Mouse (Mus musculus) hindbrain, embryonic 12.5 days (tissue): ENCODE data around the gene Acp4. TPM values are rescaled to one million over a fixed set of nuclear protein-coding genes. Genes with fewer than 3 reads are reported as not detected.

Experiments
- ATAC-seq: fragments of 200-750 bp; cut with Nextera tagmentation; 2 replicates; pipeline ENCODE4 v1.8.0; 2017; ENCODE audit warnings: moderate TSS enrichment; ENCODE audit not compliant: low FRiP score
- H3K27ac ChIP-seq: fragments of 300-500 bp; sonication (generic); 2 replicates; pipeline ENCODE4 v1.5.1; 2016; ENCODE audit warnings: mild to moderate bottlenecking
- H3K27me3 ChIP-seq: fragments of 300-500 bp; sonication (generic); 2 replicates; pipeline ENCODE4 v1.6.1; 2016; ENCODE audit warnings: mild to moderate bottlenecking
- H3K36me3 ChIP-seq: fragments of 300-500 bp; sonication (generic); 2 replicates; pipeline ENCODE4 v1.6.1; 2016; ENCODE audit warnings: mild to moderate bottlenecking
- H3K4me1 ChIP-seq: fragments of 300-500 bp; sonication (generic); 2 replicates; pipeline ENCODE4 v1.6.1; 2016
- H3K4me2 ChIP-seq: fragments of 300-500 bp; sonication (generic); replicated peaks from 2 replicates; pipeline ENCODE4 v1.6.1; 2016; ENCODE audit warnings: mild to moderate bottlenecking
- H3K4me3 ChIP-seq: fragments of 300-500 bp; sonication (generic); 2 replicates; pipeline ENCODE4 v1.5.1; 2016; ENCODE audit warnings: mild to moderate bottlenecking
- H3K9ac ChIP-seq: fragments of 300-500 bp; sonication (generic); 2 replicates; pipeline ENCODE4 v1.6.1; 2016; ENCODE audit warnings: mild to moderate bottlenecking, moderate library complexity
- H3K9me3 ChIP-seq: fragments of 300-500 bp; sonication (generic); replicated peaks from 2 replicates; pipeline ENCODE4 v1.6.1; 2016; ENCODE audit warnings: mild to moderate bottlenecking
- WGBS: fragments of 180-500 bp; shearing (Covaris S2); methylation state at CpG from one replicate; pipeline ENCODE4 v1.1.7; 2016; 5-methylcytosine and 5-hydroxymethylcytosine counted together
- polyA plus RNA-seq: library from polyadenylated mRNA; unstranded; fragments of >200 nt; fragmentation: Nextera tagmentation; extraction: Ambion mirVana; gene quantifications from 2 replicates; pipeline ENCODE4 v1.2.1, GENCODE M21; 2016

Acp4 gene
- polyA plus RNA-seq, 1 experiment from 2014 or later, result not detected

- H3K27me3 ChIP-seq, result peaks cover 2% of the 10 kb centered on the region
- no peak for ATAC-seq
- no peaks in the 10 kb centered on the region for H3K36me3 ChIP-seq
- H3K4me1 ChIP-seq, result no peaks in the 10 kb centered on the region
- H3K27ac ChIP-seq, result no peak overlapping the region
- no peak overlapping the region for H3K9ac ChIP-seq
- no peaks in the 10 kb centered on the region for H3K9me3 ChIP-seq
- no peak overlapping the region for H3K4me3 ChIP-seq
- no peak overlapping the region for H3K4me2 ChIP-seq
- 57% methylated on average over 1 of the region's 1 CpGs for WGBS
These were observed 23.8 kb upstream of the Acp4 start for GRCm38 (mm10) chr7:44280959-44281358.

- no peak overlapping the region for H3K9ac ChIP-seq
- H3K27ac ChIP-seq, result no peak overlapping the region
- no peaks in the 10 kb centered on the region for H3K9me3 ChIP-seq
- H3K36me3 ChIP-seq, result no peaks in the 10 kb centered on the region
- no peak overlapping the region for H3K4me2 ChIP-seq
- no peaks in the 10 kb centered on the region for H3K4me1 ChIP-seq
- 49% methylated on average over 2 of the region's 2 CpGs for WGBS
- ATAC-seq, result no peak
- no peak overlapping the region for H3K4me3 ChIP-seq
- H3K27me3 ChIP-seq, result peaks cover 18% of the 10 kb centered on the region
These were observed 20.1 kb upstream of the Acp4 start for GRCm38 (mm10) chr7:44277250-44277622.

GRCm38 (mm10) chr7:44276461-44277249, 19.5 kb upstream of the Acp4 start:
- no peak overlapping the region for H3K27ac ChIP-seq
- no peak overlapping the region for H3K9ac ChIP-seq
- H3K4me2 ChIP-seq, result no peak overlapping the region
- H3K36me3 ChIP-seq, result no peaks in the 10 kb centered on the region
- 66% methylated on average over 10 of the region's 10 CpGs for WGBS
- no peaks in the 10 kb centered on the region for H3K4me1 ChIP-seq
- no peaks in the 10 kb centered on the region for H3K9me3 ChIP-seq
- ATAC-seq, result no peak
- no peak overlapping the region for H3K4me3 ChIP-seq
- peaks cover 18% of the 10 kb centered on the region for H3K27me3 ChIP-seq

GRCm38 (mm10) chr7:44275546-44275945, 18.4 kb upstream of the Acp4 start:
- no peak for ATAC-seq
- Histone ChIP-seq H3K4me1 (no peaks in the 10 kb centered on the region), H3K27ac (no peak overlapping the region), H3K27me3 (peaks cover 18% of the 10 kb centered on the region), H3K4me2 (no peak overlapping the region), H3K36me3 (no peaks in the 10 kb centered on the region), H3K9ac (no peak overlapping the region), H3K9me3 (no peaks in the 10 kb centered on the region), H3K4me3 (no peak overlapping the region)
- WGBS, result 76% methylated on average over 3 of the region's 3 CpGs

DNA sequence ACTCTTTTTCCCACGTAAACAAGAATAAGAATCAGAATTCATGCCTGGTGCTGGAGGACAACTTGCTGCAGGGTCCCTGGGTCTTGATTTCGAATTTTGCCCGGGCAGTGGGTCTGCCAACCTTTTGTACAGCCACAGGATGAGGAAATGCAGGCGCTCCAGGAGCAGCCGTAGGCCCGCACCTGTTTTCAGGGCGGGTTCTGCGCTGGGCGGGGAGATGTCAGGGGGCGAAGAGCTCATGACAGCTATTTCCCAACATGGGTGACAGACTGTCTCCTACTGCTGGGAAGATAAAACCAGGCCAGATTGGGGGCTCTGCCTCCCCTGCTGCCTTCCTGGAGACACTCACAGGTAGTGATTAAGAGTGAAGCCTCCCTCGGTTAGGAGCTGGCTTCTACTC, 16.9 kb upstream of the Acp4 start:
- Histone ChIP-seq H3K4me3 (no peak overlapping the region), H3K9me3 (no peaks in the 10 kb centered on the region), H3K27ac (no peak overlapping the region), H3K36me3 (no peaks in the 10 kb centered on the region), H3K4me2 (no peak overlapping the region), H3K27me3 (peaks cover 18% of the 10 kb centered on the region), H3K9ac (no peak overlapping the region), H3K4me1 (no peaks in the 10 kb centered on the region)
- WGBS, result 35% methylated on average over 11 of the region's 11 CpGs
- ATAC-seq, result no peak

DNA sequence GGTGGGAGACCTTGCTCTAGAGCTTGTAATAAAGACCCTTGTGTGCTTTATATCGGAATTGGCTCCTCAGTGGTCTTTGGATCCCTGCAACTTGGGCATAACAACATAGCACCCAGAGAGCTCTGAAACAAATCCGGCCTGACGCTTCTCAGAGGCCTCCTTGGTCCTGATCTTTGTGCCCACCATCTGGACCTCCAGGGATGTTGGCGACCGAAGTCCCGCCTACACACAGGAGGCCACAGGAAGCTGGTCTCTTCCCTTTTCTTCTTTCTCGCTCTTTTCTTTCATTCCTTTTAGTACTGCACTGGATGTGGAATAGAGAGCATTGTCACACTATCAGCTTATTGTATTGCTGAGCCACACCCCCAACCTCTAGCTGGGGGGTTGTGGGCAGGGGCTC, 16.3 kb upstream of the Acp4 start:
- H3K9me3 ChIP-seq, result no peaks in the 10 kb centered on the region
- H3K27me3 ChIP-seq, result peaks cover 19% of the 10 kb centered on the region
- 57% methylated on average over 7 of the region's 7 CpGs for WGBS

DNA sequence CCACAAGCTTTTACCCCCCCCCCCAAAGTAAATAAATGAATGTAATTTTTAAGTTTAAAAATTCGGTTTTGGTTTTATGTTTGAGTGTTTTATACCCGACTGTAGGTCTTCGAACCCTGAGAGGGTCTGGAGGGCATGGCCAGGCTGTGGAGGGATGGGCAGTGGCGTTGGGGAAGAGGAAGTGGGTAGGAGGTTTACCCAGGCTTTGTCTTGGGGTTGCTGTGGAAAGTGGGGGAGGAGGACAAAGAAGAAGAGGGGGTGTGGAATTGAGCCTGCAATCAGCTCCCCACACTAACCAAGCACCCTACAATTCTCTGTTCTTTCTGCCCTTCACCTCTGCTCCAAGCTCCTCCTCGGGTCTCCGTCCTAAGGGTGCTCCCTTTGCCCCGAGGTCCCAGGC, 15.4 kb upstream of the Acp4 start:
- no peaks in the 10 kb centered on the region for H3K4me1 ChIP-seq

More for the DNA sequence above, 16.3 kb upstream of the Acp4 start:
- no peak overlapping the region for H3K4me3 ChIP-seq
- no peak for ATAC-seq
- H3K9ac ChIP-seq, result no peak overlapping the region
- no peak overlapping the region for H3K27ac ChIP-seq
- H3K4me2 ChIP-seq, result no peak overlapping the region
- H3K4me1 ChIP-seq, result no peaks in the 10 kb centered on the region
- H3K36me3 ChIP-seq, result no peaks in the 10 kb centered on the region

GRCm38 (mm10) chr7:44271309-44271708, 14.1 kb upstream of the Acp4 start:
- no peaks in the 10 kb centered on the region for H3K36me3 ChIP-seq
- 78% methylated on average over 2 of the region's 2 CpGs for WGBS
- H3K4me3 ChIP-seq, result no peak overlapping the region
- no peak overlapping the region for H3K9ac ChIP-seq
- H3K9me3 ChIP-seq, result no peaks in the 10 kb centered on the region
- ATAC-seq, result no peak
- no peak overlapping the region for H3K27ac ChIP-seq
- H3K27me3 ChIP-seq, result peaks cover 32% of the 10 kb centered on the region
- no peak overlapping the region for H3K4me2 ChIP-seq
- H3K4me1 ChIP-seq, result no peaks in the 10 kb centered on the region

More for the DNA sequence above, 15.4 kb upstream of the Acp4 start:
- H3K27ac ChIP-seq, result no peak overlapping the region
- peaks cover 28% of the 10 kb centered on the region for H3K27me3 ChIP-seq
- 88% methylated on average over 7 of the region's 7 CpGs for WGBS
- no peak for ATAC-seq
- H3K36me3 ChIP-seq, result no peaks in the 10 kb centered on the region
- no peak overlapping the region for H3K4me3 ChIP-seq
- no peak overlapping the region for H3K4me2 ChIP-seq
- no peaks in the 10 kb centered on the region for H3K9me3 ChIP-seq
- H3K9ac ChIP-seq, result no peak overlapping the region

DNA sequence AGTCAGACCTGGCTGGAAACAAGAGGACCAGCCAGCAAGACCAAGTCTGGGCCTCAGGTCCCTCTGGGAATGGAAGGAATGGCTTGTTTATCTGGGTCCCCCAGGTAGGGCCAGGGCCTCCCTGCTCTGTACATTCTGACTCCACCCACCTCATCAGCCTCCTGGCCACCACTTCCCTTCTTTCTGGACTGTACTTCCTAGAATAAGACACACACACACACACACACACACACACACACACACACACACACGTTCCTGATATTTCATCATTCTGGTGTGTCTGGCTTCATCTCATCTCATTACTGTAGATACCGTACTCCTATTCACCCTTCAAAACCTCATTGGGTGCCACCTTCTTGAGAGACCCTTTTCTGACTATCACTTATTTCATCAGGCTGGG, 12.2 kb upstream of the Acp4 start:
- H3K27me3 ChIP-seq, result peaks cover 27% of the 10 kb centered on the region
- 82% methylated on average over 2 of the region's 2 CpGs for WGBS
- no peak overlapping the region for H3K27ac ChIP-seq
- H3K9ac ChIP-seq, result no peak overlapping the region
- H3K9me3 ChIP-seq, result no peaks in the 10 kb centered on the region
- no peaks in the 10 kb centered on the region for H3K36me3 ChIP-seq
- no peak overlapping the region for H3K4me3 ChIP-seq
- H3K4me1 ChIP-seq, result no peaks in the 10 kb centered on the region
- no peak for ATAC-seq
- no peak overlapping the region for H3K4me2 ChIP-seq

GRCm38 (mm10) chr7:44268117-44268516, 10.9 kb upstream of the Acp4 start:
- H3K27ac ChIP-seq, result no peak overlapping the region
- H3K9ac ChIP-seq, result no peak overlapping the region
- WGBS, result 85% methylated on average over 11 of the region's 11 CpGs
- H3K4me2 ChIP-seq, result no peak overlapping the region
- ATAC-seq, result no peak
- H3K36me3 ChIP-seq, result no peaks in the 10 kb centered on the region
- H3K4me3 ChIP-seq, result no peak overlapping the region
- H3K9me3 ChIP-seq, result no peaks in the 10 kb centered on the region
- H3K27me3 ChIP-seq, result peaks cover 20% of the 10 kb centered on the region
- peaks cover 3% of the 10 kb centered on the region; the same call in 1 of the 2 replicates for H3K4me1 ChIP-seq

DNA sequence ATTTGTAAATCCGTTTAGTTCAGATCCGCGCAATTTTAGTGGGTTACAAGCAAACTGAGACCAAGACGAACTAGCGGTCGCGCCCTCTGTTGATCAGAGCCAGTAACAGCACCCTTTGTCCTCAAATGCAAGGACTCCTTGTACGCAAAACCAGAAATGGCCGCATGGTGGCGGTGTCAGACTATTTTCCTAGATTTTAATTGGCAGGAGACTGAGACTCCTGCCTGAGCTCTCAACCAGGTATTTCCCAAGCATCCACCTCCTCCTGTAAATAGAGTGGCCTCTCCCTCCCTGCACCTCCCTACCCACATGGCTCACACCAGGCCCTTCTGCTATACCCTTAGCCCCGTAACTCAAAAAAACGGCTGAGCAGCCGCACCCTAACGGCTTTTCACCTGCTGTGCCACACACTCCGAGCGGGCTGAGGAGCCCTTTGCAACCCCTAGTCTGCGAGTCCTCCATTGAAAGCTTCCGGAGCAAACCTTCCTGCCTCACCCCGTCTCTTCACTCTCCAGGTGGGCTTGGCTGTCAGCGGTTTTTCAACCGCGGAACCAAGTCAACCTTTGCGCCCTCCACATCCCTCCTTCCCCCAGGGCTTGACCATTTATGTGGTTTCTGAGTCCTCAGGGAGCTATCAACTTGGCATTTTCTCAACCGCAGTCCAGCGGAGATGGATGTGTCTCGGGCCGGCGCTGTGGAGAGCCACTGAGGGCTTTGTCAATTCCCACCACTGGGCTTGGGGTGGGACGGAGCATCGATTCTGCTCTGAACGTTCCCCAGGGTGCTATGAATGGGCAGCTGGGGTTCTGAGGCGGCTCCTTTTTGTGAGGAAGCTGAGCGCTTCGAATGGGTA, 5.8 kb upstream of the Acp4 start:
- peak overlapping the region; percentile 57; the same call in 1 of the 2 replicates for H3K27ac ChIP-seq

GRCm38 (mm10) chr7:44261147-44261546, 4.0 kb upstream of the Acp4 start, which contains the start of gene Gm15517:
TSS of gene Gm15517 (plus strand) at chr7:44261447.
- H3K4me1 ChIP-seq, result peaks cover 5% of the 10 kb centered on the region; the same call in 1 of the 2 replicates
- no peak within 1 kb of the TSS for H3K27ac ChIP-seq
- H3K36me3 ChIP-seq, result no peaks in the 10 kb centered on the region
- H3K27me3 ChIP-seq, result peaks cover 19% of the 10 kb centered on the region
- ATAC-seq, result 0 out of 2 replicates have a peak, but pooled peaks have one; percentile 5
- H3K9ac ChIP-seq, result no peak within 1 kb of the TSS
- no peak within 1 kb of the TSS for H3K4me3 ChIP-seq
- 54% methylated on average over 5 of the region's 5 CpGs for WGBS
- H3K9me3 ChIP-seq, result no peaks in the 10 kb centered on the region
- H3K4me2 ChIP-seq, result no peak within 1 kb of the TSS

More for the DNA sequence above, 5.8 kb upstream of the Acp4 start:
- Histone ChIP-seq H3K4me3 (peak overlapping the region; percentile 25), H3K27me3 (peaks cover 28% of the 10 kb centered on the region), H3K9me3 (no peaks in the 10 kb centered on the region), H3K36me3 (no peaks in the 10 kb centered on the region), H3K4me1 (peaks cover 5% of the 10 kb centered on the region; the same call in 1 of the 2 replicates), H3K9ac (peak overlapping the region; percentile 43), H3K4me2 (peak overlapping the region; percentile 52)
- 1% methylated on average over 34 of the region's 34 CpGs for WGBS
- peak; percentile 78 for ATAC-seq
